Mouse (Mus musculus) brain, embryonic 14.5 days (tissue): ENCODE measurements around the gene Cldn34b1. TPM values are rescaled to one million over a fixed set of nuclear protein-coding genes. Genes with fewer than 3 reads are reported as not detected.
"Not testable (repeated sequence)": the region's sequence is repeated elsewhere in the genome, so short reads cannot be mapped to it uniquely, and the experiment has no call there.

Experiments used
- DNase-seq: peaks from one replicate; pipeline ENCODE4 v3.0.0-alpha.2; 2011; ENCODE audit warnings: low read depth
- polyA plus RNA-seq: library from polyadenylated mRNA; depleted of rRNA; stranded (reverse); fragments of >200 nt; gene quantifications from 2 replicates; pipeline ENCODE4 v1.2.3, GENCODE M21; 2012; rRNA removed

Cldn34b1 gene
- polyA plus RNA-seq, result not detected in 2 replicates

DNA sequence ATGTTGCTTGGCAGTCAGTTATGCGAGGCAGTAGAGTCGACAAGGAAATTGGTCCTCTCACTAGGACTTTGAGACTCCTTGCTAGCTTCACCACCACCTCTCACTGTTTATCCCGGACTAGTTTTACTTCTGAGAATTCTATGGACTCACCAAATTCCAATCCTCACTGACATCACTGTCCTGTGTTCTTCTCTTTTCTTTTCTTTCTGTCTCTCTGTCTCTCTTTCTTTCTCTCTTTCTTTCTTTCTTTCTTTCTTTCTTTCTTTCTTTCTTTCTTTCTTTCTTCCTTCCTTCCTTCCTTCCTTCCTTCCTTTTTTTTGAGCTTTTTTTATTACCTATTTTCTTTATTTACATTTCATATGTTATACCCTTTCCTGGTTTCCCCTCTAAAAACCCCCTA is at the start of gene Cldn34b1:
Gene Cldn34b1 (minus strand): TSS at position 101 of the 400 bp plus-strand sequence.
- DNase-seq, result not testable (repeated sequence)

DNA sequence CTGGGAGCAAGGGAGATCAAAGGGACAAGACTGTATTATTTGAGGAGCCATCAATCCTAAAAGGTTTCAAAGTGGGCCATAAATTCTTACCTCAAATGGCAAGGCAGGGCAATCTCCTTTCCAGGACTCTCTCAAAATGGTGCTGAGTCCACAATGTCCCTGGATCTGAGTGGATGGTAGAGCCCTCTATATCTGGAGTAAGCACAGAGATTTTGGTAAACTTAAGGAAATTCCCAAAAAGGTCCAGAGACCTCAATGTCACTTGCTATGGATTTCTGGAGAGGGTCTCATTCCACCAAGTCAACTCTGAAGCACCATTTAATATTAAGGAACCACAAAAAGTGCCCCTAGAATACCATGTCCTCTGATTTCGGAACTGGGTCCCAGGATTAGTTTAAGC is 45.8 kb upstream of the Cldn34b1 start, which contains the start of gene Magea6:
Gene Magea6 (minus strand): TSS at position 101 of the 400 bp plus-strand sequence.
- DNase-seq, result not testable (repeated sequence)

Other genes starting within 250 kb of the Cldn34b1 start
- not detected in 2 replicates for gene Magea6, start 45.7 kb upstream of the Cldn34b1 start, polyA plus RNA-seq
- not detected in 2 replicates for gene Magea3, start 59.2 kb upstream of the Cldn34b1 start, polyA plus RNA-seq
- gene Magea8, start 105.6 kb upstream of the Cldn34b1 start, polyA plus RNA-seq, result not detected in 2 replicates
- gene Magea5, start 172.9 kb upstream of the Cldn34b1 start, polyA plus RNA-seq, result not detected in 2 replicates
- gene Magea1, start 199.5 kb upstream of the Cldn34b1 start, polyA plus RNA-seq, result not detected in 2 replicates
- gene Magea2, start 203.4 kb upstream of the Cldn34b1 start, polyA plus RNA-seq, result not detected in 2 replicates
- not detected in 2 replicates for gene Cldn34b2, start 238.1 kb upstream of the Cldn34b1 start, polyA plus RNA-seq